Mouse (Mus musculus) cerebellum, adult 8-10 months (tissue): Measurements from ENCODE around the gene Dnajc8.
"Not testable (repeated sequence)": the region's sequence is repeated elsewhere in the genome, so short reads cannot be mapped to it uniquely, and the experiment has no call there.

Experiments used
- DNase-seq: peaks from one replicate; pipeline ENCODE4 v3.0.0; 2022

Gene Dnajc8

GRCm38 (mm10) chr4:132515369-132516155 lies 19.8 kb upstream of the Dnajc8 start:
- DNase-seq: peak; percentile 79

DNA sequence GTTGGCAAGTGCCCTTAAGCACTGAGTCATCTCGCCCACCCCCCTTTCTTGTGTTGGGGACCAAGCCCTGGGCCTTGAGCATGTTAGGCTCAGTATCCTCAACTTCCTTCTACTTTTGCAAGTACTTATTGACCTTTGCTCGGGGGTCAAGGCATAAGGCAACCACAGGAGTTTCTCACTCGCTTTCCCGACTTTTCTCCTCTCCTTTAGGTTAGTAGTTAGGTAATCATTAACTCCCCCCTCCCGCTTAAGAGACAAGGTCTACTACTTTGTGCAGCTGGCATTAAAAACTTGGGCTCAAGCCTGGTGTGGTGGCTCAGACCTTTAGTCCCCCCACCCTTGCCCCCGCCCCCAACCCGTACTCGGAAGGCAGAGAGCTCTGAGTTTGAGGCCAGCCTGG lies 17.3 kb upstream of the Dnajc8 start:
- no peak for DNase-seq

GRCm38 (mm10) chr4:132519188-132519587 lies 16.2 kb upstream of the Dnajc8 start:
- no peak for DNase-seq

- DNase-seq: no peak
Measured at GRCm38 (mm10) chr4:132524321-132524741, 11.0 kb upstream of the Dnajc8 start.

GRCm38 (mm10) chr4:132524808-132525207 lies 10.5 kb upstream of the Dnajc8 start:
- no peak for DNase-seq

GRCm38 (mm10) chr4:132526678-132527077 lies 8.7 kb upstream of the Dnajc8 start:
- no peak for DNase-seq

- no peak for DNase-seq
Measured at GRCm38 (mm10) chr4:132527917-132528522, 7.3 kb upstream of the Dnajc8 start.

DNA sequence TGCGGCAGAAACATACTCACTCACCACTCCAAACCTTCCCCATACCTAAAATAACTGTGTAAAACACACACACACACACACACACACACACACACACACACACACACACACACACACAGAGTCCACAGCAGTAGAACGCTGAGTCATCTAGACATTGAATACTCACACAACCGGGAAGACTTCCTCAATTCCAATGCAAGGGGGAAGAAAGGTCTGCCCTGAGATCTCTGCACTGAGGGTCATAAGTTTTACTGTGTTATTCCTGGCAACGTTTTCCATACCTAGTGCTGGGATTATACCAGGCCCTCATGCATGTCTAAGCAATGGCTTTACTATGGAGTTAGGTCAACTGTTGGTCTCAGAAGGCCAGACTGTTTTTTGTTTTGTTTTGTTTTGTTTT lies 6.0 kb upstream of the Dnajc8 start:
- DNase-seq: no peak

DNA sequence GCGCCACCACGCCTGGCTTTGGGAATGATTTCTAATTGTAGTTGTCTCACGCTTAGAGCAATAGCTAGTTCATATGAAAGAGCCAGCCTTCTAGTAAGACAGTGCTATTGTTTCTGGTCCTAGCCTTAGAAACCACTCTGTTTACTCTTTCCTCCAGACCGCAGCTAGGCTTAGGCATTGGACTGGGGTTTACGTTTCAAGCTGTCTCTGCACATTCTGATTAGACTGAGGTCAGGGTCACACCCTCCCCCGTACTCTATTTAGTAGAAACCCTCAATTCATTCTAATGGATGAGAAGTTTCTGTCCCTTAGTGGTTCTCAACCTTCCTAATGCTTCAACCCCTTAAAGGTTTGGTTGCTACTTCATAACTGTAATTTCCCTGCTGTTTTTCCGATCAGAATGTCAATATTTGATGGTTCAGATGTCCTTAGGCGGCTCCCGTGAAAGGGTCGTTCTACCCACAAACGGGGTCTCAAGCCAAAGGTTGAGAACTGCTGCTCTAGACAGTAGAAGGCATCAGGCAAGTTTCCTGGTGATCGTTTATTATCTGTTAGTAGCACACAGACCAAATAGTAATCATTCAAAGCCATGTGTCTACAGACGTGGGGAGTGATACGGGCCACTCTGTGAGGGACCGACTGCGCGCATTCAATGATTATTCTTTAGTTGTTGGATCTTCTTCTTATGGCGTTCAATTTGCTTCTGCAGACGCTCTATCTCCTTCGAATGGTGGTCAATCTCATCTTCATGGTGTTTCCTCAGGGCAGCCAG lies 5.1 kb upstream of the Dnajc8 start:
- DNase-seq: no peak

DNA sequence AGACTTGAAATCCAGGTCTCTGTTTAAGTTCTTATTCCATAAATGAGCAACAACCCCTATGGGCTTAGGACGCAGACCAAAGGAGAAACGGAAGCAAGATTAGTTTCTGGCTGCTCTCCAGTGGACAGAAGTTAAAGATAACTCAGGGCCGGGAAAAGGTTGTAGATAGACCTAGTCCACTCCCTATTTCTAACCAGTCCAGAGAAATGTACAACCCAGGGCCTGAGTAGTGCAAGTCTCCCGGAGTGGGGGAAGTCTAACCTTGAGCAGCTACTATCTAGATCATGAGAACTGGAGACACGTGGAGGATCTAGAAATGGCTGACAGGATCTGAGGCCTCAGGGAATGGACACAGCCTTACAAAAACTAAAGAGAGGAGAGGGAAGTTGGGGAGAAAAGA lies 2.9 kb upstream of the Dnajc8 start:
- no peak for DNase-seq

- DNase-seq: peak; percentile 87
Measured at GRCm38 (mm10) chr4:132532981-132533916, 2.1 kb upstream of the Dnajc8 start, which contains the start of gene Atpif1. TSS of gene Atpif1 (minus strand) at chr4:132533659.

DNA sequence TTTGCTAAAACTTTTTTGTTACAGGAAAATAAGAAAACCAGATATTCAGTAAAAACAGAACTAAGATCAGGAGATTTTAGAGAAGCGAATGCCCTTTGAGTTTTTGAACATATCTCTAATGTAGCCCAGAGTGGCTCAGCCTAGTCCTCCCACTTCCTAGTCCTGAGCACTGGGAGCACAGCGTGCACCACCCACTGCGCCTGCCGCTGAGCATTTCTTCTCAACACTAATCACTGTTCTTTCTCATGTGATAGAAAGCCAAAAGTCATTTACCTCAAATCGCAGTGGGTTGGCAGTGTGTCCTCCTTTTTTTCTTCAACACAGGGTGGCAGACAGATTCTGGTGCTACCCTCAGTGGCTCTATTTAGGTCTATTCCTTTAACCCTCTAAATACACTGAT lies 4.1 kb downstream of the Dnajc8 start:
- DNase-seq: no peak

DNA sequence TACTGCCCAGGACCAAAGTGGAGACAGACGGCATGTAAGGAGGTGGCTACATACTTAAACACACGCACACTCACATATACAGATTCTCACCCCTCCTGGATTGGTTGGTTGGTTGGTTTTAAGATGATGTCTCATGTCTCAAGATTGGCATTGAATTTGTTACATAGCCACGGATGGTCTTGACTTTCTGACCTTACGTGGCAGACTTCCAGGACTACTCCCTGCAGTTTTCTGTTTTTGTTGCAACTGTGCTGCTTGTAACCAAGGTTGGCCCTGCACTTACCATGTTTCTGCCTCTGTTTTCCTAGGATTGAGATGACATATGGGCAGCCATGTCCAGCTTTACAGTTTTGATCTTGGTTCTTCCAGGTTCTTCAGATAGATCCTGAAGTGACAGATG lies 6.1 kb downstream of the Dnajc8 start:
- DNase-seq: no peak

DNA sequence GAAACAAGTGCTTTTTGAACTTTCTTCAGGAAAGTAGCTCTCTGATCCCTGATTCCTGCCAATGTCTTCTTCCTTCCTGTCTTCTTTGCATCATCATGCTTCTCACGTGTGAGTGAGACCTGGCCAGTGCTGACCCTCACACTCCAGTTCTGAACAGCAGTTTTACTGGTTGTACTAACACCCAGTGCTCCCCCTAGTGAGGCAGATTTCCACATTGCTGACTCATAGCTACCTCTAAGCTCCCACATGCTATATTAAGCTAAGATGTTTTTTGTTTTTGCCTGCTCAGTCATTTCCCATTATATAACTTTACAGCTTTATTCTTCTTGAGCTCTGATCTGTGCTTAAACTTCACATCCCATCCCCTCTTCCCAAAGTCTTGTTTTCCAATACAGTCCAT lies 7.4 kb downstream of the Dnajc8 start:
- DNase-seq: no peak

- DNase-seq: peak; percentile 64
Measured at GRCm38 (mm10) chr4:132545851-132546250, 10.5 kb downstream of the Dnajc8 start.

GRCm38 (mm10) chr4:132554221-132554620 lies 18.9 kb downstream of the Dnajc8 start:
- no peak for DNase-seq

DNA sequence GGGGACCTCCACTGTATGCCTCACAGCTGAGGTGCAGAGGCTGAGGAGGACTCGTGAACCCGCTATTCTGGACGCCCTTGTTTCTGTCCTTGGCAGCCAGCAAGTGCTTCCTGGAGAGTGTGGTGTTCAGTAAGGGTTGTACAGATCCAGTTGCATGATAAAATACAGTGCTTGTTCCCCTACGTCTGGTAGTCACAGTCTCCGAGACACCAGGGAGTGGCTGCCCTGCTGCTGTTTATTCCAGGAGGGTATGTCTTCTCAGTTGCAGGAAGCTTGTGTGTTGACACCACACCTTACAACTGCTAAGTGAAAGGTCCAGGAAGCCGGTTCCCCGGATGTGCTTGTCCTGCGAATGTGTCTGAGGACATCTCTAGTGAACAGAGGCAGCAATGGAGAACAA lies 19.3 kb downstream of the Dnajc8 start:
- DNase-seq: no peak

- not testable (repeated sequence) for DNase-seq
Measured at GRCm38 (mm10) chr4:132555550-132555949, 20.2 kb downstream of the Dnajc8 start.

DNA sequence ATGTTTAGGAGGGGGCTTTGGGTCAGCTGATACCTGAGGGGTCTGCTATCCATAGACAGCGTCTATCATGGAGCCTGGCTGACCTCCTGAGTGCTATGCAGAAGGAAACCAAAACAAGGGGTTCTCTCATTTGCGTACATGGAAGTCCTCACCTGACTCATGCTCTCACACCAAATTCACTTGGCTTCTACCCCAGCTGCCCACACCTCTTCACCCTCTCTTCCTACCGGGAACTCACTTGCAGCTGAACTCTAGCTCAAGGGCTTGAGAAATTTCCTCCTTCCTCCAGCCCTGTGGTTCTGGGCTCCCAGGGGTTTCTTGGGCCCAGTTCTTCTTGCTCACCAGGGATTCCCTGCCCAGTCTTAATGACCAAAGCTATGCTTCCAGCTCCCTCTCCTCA lies 27.9 kb downstream of the Dnajc8 start:
- no peak for DNase-seq

GRCm38 (mm10) chr4:132563965-132564364 lies 28.6 kb downstream of the Dnajc8 start, which contains the start of gene Ptafr:
TSS of gene Ptafr (plus strand) at chr4:132564067.
- DNase-seq: no peak

DNA sequence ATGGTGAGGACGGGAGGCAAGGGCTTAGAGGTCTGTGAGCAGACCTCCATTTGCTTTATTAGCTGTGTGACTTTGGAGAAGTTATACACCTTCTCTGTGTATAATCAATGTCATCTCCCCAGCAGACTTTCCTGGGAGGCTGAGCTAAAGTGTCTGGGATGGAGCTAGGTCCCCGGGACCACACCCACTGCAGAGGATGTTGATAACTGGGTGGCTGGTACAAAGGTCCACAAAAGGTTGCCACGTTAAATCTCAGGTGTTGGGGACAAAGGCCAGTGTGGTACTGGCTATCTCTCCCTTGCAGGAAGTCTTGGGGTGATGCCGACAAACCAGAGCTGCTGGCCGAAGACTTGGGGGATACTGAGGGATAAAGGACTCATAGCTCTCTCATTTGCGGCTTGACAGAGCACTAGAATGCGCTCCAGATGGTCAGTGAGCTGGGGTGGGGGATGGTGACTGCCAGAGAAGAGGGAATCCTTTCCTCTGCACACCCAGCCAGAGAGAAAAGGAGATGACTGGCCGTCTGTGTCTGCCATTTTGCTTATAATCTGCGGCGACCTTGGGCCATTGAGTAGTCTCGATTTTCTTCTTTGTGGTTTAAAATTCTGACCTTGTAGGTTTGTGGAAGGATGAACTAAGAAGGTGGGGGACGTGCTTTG lies 29.9 kb downstream of the Dnajc8 start:
- no peak for DNase-seq

- DNase-seq: no peak
Measured at GRCm38 (mm10) chr4:132567361-132567779, 32.0 kb downstream of the Dnajc8 start.
